12 mouse cellular contexts compared by ENCODE assay signal in the genomic region with DNA sequence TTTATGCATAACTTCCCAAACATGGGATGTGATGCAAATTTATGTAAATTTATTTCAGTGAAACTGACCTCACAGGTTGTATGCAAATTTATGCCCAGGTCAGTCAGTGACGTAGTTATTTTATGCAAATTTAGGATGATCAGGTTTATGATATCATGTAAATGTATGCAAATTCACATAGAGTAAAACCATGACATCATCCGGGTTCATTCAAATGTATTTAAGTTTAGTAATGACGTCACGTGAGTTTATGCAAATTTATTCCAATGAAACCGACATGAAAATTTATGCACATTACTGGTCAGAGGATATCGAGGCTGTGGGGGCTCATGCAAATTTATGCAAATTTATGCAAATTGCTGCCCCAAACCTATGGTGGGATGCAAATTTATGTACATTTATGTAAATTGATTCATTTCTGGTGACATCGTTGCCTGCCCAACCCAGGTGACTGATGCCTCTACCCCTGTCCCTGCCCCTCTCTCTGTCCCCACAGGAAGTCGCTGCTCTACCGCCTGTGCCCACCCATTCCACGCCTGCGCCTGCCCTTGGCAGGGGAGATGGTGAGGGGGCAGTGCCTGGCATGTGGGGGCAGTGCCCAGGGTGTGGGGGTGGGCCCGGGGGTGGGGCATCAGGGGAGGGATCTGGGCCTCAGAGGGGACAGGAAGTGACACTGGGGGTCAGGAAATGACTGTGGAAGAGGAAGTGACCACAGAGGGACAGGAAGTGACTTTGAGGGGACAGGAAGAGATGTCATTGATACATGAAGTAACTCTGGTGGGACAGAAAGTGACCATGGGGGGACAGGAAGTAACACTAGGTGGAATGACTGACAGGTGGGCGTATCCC. TPM values are rescaled to one million over a fixed set of nuclear protein-coding genes. Genes with fewer than 3 reads are reported as not detected.
A peak's percentile ranks its signal among the peaks of the same experiment; 100 is the strongest.
DNase-seq lines count a peak whose midpoint lies in the region; ATAC-seq and TF ChIP-seq lines count a peak whose summit lies in the region.
"Had no signal": no experiment of that assay in that cellular context is flagged by ENCODE, and none has a peak within 500 bp of the region (broad histone marks: within the 10 kb centered on the region; RNA-seq: fewer than 3 reads in every experiment).

No protein-coding gene starts in this region.

- H3K4me1 ChIP-seq in hindbrain, embryonic 13.5 days (replicated peaks), result no peaks in the 10 kb centered on the region
- H3K4me1 ChIP-seq in hindbrain, postnatal 0 days (ENCODE audit: insufficient read depth, low read length), result no peaks in the 10 kb centered on the region

- no peak for DNase-seq in hindbrain, postnatal 0 days (ENCODE audit: low spot score)
- peak; percentile 15 for DNase-seq in CD4-positive helper T cell, adult 2 months (ENCODE audit: low read depth, low spot score)
- DNase-seq in mesoderm, embryonic 11.5 days (ENCODE audit: low read depth, low spot score), result peak; percentile 49
- DNase-seq in urinary bladder, postnatal 25 days (ENCODE audit: low spot score), result no peak
- DNase-seq in urinary bladder, adult 18-20 months (ENCODE audit: low spot score in 2 of 2), result no peak
- DNase-seq in layer of hippocampus, adult 9-11 months, result no peak
- DNase-seq: adrenal gland, postnatal 10 days; lung, postnatal 4 days; thymus, postnatal 4 days had no signal

- H3K27ac ChIP-seq in hindbrain, embryonic 13.5 days, result no peak overlapping the region
- no peak overlapping the region for H3K27ac ChIP-seq in hindbrain, postnatal 0 days
- H3K27ac ChIP-seq: left cerebral cortex, adult 2 months had no signal

- no peak overlapping the region for H3K4me3 ChIP-seq in hindbrain, embryonic 13.5 days
- H3K4me3 ChIP-seq in hindbrain, postnatal 0 days (ENCODE audit: low read length), result no peak overlapping the region
- H3K4me3 ChIP-seq: left cerebral cortex, adult 2 months had no signal

- H3K9me3 ChIP-seq in hindbrain, embryonic 13.5 days, result peaks cover 10% of the 10 kb centered on the region
- H3K9me3 ChIP-seq in hindbrain, postnatal 0 days (ENCODE audit: low read length), result 0 out of 2 replicates have a peak, but pooled peaks cover 7% of the 10 kb centered on the region

- H3K27me3 ChIP-seq in hindbrain, embryonic 13.5 days, result no peaks in the 10 kb centered on the region
- no peaks in the 10 kb centered on the region for H3K27me3 ChIP-seq in hindbrain, postnatal 0 days (ENCODE audit: insufficient read depth, low read length)

- no peak for TF ChIP-seq CTCF in hindbrain, postnatal 0 days (IDR thresholded peaks at IDR 0.05; ENCODE audit: low read depth)

- no peaks in the 10 kb centered on the region for H3K36me3 ChIP-seq in hindbrain, embryonic 13.5 days
- H3K36me3 ChIP-seq in hindbrain, postnatal 0 days (ENCODE audit: insufficient read depth, low read length), result no peaks in the 10 kb centered on the region

- no peak overlapping the region for H3K4me2 ChIP-seq in hindbrain, embryonic 13.5 days
- no peak overlapping the region for H3K4me2 ChIP-seq in hindbrain, postnatal 0 days (ENCODE audit: low read depth, low read length)

- peak; percentile 68 for ATAC-seq in hindbrain, embryonic 13.5 days (ENCODE audit: low FRiP score)
- ATAC-seq in hindbrain, postnatal 0 days, result no peak
- ATAC-seq in common myeloid progenitor, adult 5-6 weeks (replicated peaks; ENCODE audit: low read depth, poor library complexity, severe bottlenecking), result 0 out of 2 replicates have a peak, but pooled peaks have one; percentile 0

- no peak overlapping the region for H3K9ac ChIP-seq in hindbrain, embryonic 13.5 days
- no peak overlapping the region for H3K9ac ChIP-seq in hindbrain, postnatal 0 days (replicated peaks; ENCODE audit: low read length)

- WGBS in hindbrain, embryonic 13.5 days, result 63% methylated on average over 13 of the region's 13 CpGs
- 49% methylated on average over 13 of the region's 13 CpGs for WGBS in hindbrain, postnatal 0 days

RNA-seq across cellular contexts. Expression of a gene that starts 8.7 kb away (rescaled TPM):
- 1.6 and 2.2 TPM in 2 replicates for polyA plus RNA-seq in hindbrain, embryonic 13.5 days (2015; fragmentation: Nextera tagmentation; extraction: Ambion mirVana)
- 3.8 and 11.0 TPM in 2 replicates for total RNA-seq in hindbrain, postnatal 0 days (2014; rRNA removed)
- polyA plus RNA-seq in hindbrain, postnatal 0 days (2015; fragmentation: Nextera tagmentation; extraction: Ambion mirVana), result 2.3 and 2.4 TPM in 2 replicates
- total RNA-seq in common myeloid progenitor, adult 5-6 weeks (2017), result 29.0 and 30.0 TPM in 2 replicates

RNA-seq across cellular contexts. Expression of a gene that starts 32.1 kb away (rescaled TPM):
- 0.12 TPM in 1 of 2 replicates, not detected in the other for polyA plus RNA-seq in hindbrain, embryonic 13.5 days (2015; fragmentation: Nextera tagmentation; extraction: Ambion mirVana)
- total RNA-seq in hindbrain, postnatal 0 days (2014; rRNA removed), result not detected in 2 replicates
- polyA plus RNA-seq in hindbrain, postnatal 0 days (2015; fragmentation: Nextera tagmentation; extraction: Ambion mirVana), result 0.05 and 0.30 TPM in 2 replicates
- not detected in 2 replicates for total RNA-seq in common myeloid progenitor, adult 5-6 weeks (2017)
- total RNA-seq: adrenal gland, postnatal 10 days; left cerebral cortex, adult 2 months had no signal

RNA-seq across cellular contexts. Expression of a gene that starts 46.4 kb away (rescaled TPM):
- polyA plus RNA-seq in hindbrain, embryonic 13.5 days (2015; fragmentation: Nextera tagmentation; extraction: Ambion mirVana), result not detected in 2 replicates
- total RNA-seq in hindbrain, postnatal 0 days (2014; rRNA removed), result not detected in 2 replicates
- polyA plus RNA-seq in hindbrain, postnatal 0 days (2015; fragmentation: Nextera tagmentation; extraction: Ambion mirVana), result not detected in 2 replicates
- not detected in 2 replicates for total RNA-seq in common myeloid progenitor, adult 5-6 weeks (2017)
- total RNA-seq: adrenal gland, postnatal 10 days; left cerebral cortex, adult 2 months had no signal

Comparison
In these comparisons a context has a peak if more than half of its experiments do, and no peak if none do; other contexts are left out.
1. DNase-seq: peak in CD4-positive helper T cell, adult 2 months (single experiment) and mesoderm, embryonic 11.5 days (single experiment); none in hindbrain, postnatal 0 days (single experiment), urinary bladder, postnatal 25 days (single experiment), urinary bladder, adult 18-20 months (0 of 2) and layer of hippocampus, adult 9-11 months (single experiment).